Mouse (Mus musculus): Measurements from ENCODE around the gene Lta. TPM values are rescaled to one million over a fixed set of nuclear protein-coding genes. Genes with fewer than 3 reads are reported as not detected.

Gene Lta
- under 1 TPM; 0.36 to 0.62 TPM for total RNA-seq (2021)
- long read RNA-seq, experiment 1, partial matches to known transcripts: 0 of 2 reads
- long read RNA-seq, experiment 1, other reads (novel, unspliced or antisense): 2 of 2 reads
- long read RNA-seq, experiment 2, partial matches to known transcripts: 0 of 1 reads
- long read RNA-seq, experiment 2, other reads (novel, unspliced or antisense): 1 of 1 reads

DNA sequence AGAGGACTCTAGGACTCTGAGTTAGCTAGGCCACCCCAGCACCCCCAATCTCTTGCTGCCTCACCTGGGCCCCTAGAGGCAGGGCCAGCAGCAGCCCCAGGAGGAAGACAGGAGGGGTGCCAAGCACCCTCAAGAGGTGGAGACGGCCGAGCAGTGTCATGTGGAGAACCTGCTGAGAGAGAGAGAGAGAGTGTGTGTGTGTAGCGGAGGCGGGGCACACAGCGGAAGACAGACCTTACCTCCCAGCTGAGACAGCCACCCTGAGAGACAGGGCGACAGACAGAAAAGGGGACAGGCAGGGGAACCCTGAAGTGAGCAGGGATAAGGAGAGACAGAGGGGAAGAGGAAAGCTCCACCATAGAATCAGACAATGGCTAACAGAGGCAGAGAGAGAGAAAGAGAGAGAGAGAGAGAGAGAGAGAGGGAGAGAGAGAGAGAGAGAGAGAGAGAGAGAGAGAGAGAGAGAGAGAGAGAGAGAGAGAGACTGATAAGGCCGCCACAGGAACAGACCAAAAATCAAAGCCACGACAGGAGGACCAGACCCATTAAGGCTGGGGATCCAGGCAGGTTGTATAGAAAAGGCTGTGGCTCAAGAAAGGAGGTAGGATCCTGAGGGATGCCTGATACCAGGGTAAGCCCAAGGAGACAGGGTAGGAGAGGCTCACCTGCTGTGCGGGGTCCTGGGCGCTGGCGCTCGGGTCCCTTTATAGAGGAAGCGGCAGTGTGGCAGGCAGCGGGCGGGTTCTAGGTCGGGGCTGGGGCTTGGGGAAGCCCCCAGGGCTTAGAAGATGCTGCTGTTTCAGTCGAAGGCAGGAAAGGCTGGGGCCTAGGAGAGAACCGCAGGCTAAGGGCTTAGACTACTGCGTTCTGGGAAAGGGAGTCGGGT lies at the start of gene Lta:
Gene Lta (minus strand): TSS at position 858 of the 886 bp plus-strand sequence.
- intact Hi-C loops (cut with DNase I): no loop called here

DNA sequence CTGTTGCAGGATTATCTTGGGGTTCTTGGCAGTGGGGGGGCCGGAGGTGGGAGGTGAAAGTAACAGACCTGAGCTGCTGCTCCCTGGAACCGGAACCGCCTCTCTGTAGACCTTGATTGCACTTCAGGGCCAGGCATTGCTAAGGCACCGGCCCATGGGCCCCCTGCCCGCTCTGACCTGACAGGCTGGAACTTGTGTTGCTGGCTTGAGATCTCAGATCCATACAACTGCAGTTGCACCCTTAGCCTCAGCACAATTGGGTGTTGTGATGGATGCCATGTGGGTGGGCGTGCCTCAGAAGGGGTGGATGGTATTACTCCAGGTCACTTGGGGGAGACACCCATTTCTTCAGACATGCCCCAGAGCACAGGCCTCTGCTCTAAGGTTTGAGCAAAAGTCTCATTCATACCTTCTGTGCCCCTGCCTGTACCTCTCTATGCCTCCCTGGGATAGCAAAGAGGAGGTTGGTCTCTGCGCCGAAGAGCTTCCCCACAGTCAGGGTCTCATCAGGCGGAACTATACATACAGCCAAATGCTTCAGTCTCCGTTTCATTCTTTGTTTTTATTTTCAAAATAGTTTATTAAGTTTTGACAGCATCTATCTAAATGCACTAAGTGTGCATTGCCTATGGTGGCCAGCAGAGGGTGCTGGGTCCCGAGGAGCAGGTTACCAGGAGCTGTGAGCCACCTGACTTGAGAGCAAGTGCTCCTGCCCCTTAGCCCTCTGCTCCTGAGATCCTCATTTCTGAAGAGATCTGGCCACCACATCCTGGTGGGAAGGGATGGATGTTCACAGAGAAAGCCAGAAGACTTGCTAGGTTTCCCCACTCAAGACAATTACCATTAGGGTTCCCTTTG lies 49.3 kb upstream of the Lta start:
- peak; percentile 54 to 59 for DNase-seq
- intact Hi-C loops (cut with DNase I): no loop called here

More for the DNA sequence above, at the start of gene Lta:
- DNase-seq: no peak

DNA sequence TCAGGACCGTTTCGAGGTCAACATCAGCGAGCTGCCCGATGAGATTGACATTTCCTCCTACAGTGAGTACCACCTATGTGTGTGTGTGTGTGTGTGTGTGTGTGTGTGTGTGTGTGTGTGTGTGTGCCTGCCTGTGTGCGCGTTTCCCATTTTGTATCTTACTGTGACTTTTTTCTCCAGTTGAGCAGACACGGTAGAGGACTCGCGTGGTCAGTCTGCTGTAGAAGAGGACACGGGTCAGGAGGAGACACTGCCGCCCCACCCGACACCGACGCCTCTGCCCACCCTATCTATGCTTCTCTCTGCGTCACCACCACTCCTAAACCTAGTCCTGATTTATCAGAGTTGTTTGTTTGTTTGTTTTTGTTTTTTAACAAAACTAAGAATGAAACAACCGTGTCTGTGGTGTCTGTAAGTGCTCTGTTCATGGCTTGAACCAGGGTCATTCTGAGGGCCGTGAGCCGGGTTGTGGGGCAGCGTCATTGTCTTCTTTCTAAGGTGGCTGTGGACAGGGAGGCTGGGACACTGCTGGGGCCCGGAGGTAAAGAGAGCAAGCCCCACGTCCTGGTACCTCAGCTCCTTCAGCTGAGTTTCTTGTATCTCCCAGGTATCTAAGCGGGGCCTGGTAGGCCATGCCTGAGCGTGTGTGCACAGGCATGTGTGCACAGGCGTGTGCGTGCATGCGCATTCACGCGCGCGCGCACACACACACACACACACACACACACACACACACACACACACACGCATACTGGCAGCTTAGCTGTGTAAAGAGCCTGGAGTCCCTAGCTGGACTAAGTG lies 48.3 kb upstream of the Lta start:
- intact Hi-C loops (cut with DNase I): no loop called here
- DNase-seq: no peak

DNA sequence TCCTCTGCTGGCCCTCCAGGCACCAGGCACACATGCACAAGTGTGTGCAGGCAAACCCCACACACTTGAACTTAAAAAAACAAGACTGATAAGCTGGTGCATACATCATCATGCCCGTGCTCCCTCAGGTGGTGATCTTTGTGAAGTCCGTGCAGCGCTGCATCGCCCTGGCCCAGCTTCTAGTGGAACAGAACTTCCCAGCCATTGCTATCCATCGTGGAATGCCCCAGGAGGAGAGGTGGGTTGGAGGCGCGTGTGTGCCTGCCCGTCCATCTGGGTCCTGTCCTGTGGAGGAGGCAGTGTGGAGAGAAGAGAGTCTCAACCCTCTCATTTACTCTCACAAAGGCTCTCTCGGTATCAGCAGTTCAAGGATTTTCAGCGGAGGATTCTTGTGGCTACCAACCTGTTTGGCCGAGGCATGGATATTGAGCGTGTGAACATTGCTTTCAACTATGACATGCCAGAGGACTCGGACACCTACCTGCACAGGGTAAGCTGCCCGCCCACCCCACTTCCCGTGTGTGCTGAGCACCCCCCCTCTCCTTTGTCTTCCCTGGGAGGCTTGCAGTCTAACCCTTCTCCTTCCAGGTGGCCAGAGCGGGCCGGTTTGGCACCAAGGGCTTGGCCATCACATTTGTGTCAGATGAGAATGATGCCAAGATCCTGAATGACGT lies 47.6 kb upstream of the Lta start:
- DNase-seq: no peak
- intact Hi-C loops (cut with DNase I): no loop called here

DNA sequence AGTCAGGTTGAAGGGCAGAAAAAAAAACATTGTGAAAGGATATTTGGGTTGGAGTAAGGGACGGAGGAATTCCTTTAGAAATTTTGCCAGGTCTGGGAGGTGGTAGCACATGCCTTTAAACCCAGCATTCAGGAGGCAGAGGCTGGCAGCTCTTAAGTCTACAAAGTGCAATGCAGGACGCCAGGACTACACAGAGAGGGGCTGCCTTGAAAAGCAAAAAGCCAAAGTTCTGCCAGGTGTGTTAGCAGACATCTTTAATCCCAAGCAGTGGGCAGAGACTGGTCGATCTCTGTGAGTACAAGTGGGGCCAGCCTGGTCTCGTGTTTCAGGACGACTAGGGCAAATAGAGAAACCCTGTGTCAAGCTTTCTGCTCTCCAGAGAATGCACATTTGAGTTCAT lies 46.8 kb upstream of the Lta start:
- intact Hi-C loops (cut with DNase I): no loop called here
- no peak for DNase-seq

DNA sequence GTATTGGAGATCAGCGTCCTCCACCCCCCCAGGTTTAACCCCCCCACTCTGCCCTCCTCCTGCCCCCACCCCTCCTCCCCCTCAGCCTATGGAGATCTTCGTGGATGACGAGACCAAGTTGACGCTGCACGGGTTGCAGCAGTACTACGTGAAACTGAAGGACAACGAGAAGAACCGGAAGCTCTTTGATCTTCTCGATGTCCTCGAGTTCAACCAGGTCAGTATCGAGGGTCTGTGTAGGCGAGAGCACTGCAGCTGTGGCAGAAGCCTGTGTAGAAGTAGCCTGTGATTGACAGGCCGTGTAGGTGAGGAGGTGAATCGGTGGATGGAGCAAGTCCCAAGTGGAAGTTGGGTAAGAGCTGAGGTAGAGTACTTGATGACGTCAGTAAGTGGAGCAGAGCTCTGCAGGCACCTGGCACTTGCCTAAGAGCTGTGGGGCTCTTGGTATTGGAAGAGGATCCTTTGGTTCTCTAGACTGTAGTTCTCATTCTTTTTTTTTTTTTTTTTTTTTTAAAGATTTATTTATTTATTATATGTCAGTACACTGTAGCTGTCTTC lies 46.1 kb upstream of the Lta start:
- no peak for DNase-seq
- intact Hi-C loops (cut with DNase I): no loop called here

DNA sequence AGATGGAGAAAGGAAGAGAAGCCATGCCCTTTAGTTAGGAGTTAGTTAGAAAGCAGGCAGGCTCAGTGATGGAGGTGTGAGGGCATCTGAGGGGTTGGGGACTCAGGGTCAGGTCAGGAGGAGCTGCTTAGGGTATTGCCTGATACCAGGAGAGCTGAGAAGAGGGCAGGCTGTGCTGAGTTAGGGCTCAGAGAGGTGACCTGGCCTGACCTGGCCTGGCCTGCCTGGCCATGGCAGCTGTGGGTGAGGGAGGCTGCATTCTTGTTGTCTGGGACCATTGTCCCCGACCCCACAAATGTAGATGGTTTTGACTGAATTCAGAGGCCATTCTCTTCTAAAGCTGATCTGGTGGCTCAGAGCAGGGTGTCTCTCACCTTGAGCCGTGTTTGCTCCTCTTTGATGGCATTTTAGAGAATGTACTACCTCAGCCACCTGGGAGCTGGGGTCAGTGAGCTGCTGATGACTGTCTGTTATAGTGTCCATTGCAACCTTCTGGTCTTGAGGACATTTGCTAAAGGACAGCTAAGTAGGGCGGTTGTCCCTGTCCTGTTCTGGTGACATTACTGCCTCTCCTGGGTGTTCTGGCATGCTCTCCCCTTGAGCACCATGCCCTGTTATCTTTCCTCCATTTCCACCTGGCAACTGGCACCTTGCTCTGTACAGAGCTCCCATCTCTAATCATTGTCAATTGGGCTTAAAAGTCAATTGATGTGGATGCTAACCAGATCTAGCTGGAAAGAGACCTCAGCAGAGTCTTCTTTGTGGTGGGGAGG lies 45.4 kb upstream of the Lta start:
- DNase-seq: no peak
- intact Hi-C loops (cut with DNase I): no loop called here

DNA sequence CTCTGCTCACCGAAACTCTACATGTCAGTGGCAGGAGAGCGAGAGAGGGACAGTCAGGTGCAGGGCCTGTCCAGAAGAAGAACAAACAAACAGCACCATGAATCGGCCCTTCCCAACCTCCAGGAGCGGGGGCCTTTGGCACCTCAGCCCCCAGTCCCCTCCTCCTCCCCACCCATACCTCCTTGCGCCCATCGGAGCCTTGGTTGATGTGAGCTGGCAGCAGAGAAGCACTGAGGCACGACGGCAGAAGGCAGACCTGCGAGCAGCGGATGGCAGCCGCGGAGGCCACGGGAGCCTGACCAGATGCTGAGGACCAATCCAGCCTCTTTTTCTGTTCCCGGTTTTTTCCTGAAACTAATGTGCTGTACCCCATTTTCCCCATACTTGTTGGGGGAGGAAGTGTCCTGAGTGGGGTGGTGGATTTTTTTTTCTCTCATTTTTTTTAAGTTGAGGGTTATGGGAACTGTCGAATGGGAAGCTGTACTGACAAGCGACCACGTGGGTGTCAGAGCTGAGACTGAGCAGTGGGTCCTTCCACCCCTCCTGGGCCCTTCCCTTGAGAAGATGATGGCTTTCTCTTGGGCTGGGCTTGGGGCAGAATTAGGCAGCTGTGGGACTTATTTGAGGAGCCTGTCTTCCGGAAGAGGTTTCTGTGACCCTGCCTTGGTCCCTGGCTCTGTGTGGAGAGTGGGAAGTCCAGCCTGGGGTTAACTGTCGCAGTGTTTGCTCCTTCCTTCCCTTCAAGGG lies 44.5 kb upstream of the Lta start:
- intact Hi-C loops (cut with DNase I): loop anchor here (10.0 kb wide), 2 partner anchors 655 to 1135 kb away; partner anchors contain the start of genes Ager, H2-DMa and Pbx2
- DNase-seq: no peak

DNA sequence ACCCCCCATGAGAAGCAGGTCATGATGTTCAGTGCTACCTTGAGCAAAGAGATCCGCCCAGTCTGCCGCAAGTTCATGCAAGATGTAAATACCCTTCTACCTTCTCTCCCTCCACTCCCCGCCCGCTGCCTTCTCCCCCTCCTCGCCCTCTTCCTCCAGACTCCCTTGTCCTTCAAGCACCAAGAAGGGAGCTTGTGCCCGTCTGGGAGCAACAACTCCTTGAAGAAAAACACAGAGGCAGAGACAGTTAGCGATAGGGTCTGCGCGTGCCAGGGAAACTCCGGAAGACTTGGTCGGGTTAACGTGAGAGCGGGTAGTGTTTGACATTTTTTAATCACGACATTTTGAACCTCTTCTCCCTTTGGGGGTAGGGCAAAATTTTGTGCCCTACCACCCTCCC lies 43.8 kb upstream of the Lta start:
- intact Hi-C loops (cut with DNase I): loop anchor here (10.0 kb wide), 2 partner anchors 654 to 1134 kb away; partner anchors contain the start of genes Ager, H2-DMa and Pbx2
- no peak for DNase-seq

DNA sequence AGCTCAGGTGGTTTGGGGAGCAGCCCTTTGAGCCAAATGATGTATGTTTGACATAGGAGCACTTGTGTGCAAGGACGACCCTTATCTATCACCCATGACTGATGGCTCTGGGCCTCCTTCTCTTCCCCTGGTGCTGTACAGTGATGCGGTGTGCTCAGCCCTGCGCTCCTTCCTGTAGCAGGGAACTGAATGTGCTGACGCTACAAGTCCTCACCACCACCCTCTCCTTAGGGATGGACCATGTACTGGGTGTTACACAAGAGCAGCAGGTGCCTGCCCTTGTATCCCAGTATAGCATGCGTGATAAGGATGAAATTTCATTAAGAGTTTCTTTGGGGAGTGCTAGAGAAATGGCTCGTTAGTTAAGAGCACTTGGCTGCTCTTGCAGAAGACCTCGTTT lies 42.0 kb upstream of the Lta start:
- intact Hi-C loops (cut with DNase I): loop anchor here (10.0 kb wide), 2 partner anchors 652 to 1132 kb away; partner anchors contain the start of genes Ager, H2-DMa and Pbx2
- DNase-seq: no peak

DNA sequence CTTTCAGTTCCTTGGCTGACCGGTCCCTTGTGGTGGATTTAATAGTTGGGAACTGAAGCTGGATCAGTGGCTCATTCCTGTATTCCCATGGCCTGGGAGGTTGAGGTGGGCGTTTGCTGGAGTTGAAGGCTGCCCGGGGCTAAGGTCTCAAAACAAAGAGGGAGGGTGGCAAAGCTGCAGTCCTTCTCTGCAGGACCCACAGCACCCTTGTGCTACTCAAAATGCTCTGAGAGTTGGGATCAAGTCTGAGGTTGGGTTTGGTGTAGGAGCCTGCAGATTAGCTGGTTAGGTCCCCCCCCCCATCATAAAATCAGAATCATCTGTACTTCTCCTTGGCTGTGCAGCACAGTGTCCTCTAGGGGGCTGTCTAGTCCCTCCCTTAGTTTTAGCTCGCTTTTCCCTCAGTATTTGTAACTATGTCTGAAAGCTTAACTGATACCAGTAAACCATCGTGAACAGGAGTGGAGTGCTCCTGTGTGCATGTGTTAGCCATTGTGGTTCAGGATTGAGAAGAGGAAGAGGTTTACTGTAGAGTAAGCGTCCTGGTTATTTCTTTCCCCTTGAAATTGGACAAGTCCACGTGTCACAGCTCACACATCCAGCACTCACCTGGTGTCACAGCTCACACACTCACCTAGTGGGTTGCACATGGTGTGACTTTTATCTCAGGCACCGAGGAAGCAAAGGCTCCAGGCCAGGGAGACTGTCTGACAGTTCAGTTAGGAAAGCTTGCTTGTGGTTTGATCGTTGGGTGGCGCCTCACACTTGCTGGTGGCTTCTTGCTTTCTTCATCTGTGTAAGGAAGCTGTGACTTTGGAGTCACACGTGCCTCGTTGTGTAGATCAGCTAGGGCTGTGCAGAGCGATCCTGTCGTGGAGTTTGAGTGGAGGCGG lies 40.8 kb upstream of the Lta start:
- intact Hi-C loops (cut with DNase I): loop anchor here (10.0 kb wide), 2 partner anchors 651 to 1131 kb away; partner anchors contain the start of genes Ager, H2-DMa and Pbx2
- no peak for DNase-seq

DNA sequence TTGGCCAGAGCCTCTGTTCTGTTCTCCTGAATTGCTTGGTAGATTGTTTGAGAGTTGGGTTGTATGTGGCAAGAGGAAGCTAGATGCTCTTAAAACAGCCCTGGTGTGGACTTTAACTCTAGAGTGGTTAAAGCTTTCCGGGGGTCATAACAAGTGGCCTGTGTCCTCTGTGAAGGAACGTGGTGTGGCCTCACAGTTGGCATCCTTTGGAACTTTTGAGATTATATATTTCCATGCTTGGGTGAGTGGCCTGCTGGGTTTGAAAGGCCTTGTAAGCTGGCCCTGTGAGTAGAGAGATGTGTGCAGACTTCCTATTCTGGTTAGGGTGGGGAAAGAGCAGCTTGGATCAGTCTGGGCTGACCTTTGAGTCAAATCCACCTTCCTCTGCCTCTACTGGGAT lies 39.8 kb upstream of the Lta start:
- DNase-seq: no peak
- intact Hi-C loops (cut with DNase I): loop anchor here (10.0 kb wide), 2 partner anchors 650 to 1130 kb away; partner anchors contain the start of genes Ager, H2-DMa and Pbx2

DNA sequence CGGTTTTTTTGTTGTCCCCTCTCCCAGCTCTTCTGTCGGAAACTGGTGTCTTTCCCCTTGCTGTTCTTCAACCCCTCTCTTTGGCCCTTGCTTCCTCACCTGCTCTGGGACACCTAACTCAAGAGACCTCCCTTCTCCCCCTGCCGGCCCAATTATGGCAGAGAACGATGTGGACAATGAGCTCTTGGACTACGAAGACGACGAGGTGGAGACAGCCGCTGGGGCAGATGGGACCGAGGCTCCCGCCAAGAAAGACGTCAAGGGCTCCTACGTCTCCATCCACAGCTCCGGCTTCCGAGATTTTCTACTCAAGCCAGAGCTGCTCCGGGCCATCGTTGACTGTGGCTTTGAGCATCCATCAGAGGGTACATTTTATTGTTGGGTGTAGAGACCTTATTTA lies 37.9 kb upstream of the Lta start:
- DNase-seq: peak in 1 of 2 experiments; percentile 39
- intact Hi-C loops (cut with DNase I): loop anchor here (10.0 kb wide), 2 partner anchors 648 to 1128 kb away; partner anchors contain the start of genes Ager, H2-DMa and Pbx2

DNA sequence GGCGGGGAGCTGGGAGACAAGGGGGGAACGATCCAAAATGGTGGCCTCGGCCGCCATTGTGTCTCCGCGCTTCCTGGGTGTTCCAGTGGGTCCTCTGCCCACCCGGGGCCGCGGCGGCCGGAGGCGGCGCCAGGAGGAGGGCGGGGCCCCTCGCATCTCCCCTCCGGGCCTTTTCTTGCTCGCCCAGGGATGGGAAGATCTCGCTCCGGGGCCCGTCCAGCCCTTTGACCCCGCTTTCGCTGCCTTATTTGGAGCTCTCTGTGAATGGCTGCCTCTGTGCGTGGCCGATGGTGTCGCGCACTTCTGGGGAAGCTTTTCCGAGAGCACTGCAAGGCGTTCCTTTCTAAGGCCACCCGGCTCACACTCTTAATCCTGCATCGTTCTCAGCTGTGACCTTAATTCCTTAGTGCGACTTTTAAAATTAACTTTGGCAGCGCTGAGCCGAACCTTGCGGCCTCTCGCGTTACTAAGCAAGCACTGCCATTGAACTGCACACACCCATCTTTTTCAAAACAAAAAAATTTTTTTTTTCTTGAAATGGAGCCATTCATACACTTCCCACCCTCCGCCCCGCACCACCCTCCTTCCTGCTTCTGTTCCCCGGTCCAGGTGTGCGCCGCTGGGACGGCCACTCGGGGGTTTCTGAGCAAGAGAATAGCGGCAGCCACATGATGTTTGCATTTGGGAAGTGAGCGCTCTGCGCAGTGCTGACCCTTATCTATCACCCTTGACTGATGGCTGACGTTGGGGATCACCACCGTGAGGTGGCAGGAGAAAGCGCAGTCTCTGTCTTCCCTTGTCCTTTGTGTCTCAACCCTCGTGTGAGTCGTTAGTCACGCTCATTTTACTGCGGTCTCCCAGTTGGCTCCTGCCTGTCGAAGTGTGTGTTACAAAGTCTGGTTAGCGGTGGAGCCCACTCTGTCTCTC lies 37.1 kb upstream of the Lta start:
- intact Hi-C loops (cut with DNase I): loop anchor here (10.0 kb wide), 2 partner anchors 647 to 1127 kb away; partner anchors contain the start of genes Ager, H2-DMa and Pbx2
- peak in 1 of 2 experiments; percentile 46 for DNase-seq

All from gastrocnemius, postnatal 36 days (tissue).